Mouse (Mus musculus): ENCODE results near the gene Kcna2. TPM values are rescaled to one million over a fixed set of nuclear protein-coding genes. Genes with fewer than 3 reads are reported as not detected.

The Kcna2 gene
- polyA plus RNA-seq, 1 experiment from 2014 or later: 0.14 TPM

- Histone ChIP-seq H3K4me1 (ENCODE audit: control insufficient read depth, insufficient read depth, low read length) (peaks cover 13% of the 10 kb centered on the region; the same call in 1 of the 2 replicates), H3K27ac (ENCODE audit: low read length) (no peak overlapping the region), H3K4me3 (replicated peaks; ENCODE audit: low read length) (no peak overlapping the region), H3K4me2 (ENCODE audit: low read depth, low read length) (no peak overlapping the region), H3K9ac (ENCODE audit: low read length) (no peak overlapping the region), H3K36me3 (ENCODE audit: control insufficient read depth, insufficient read depth, low read length) (no peaks in the 10 kb centered on the region), H3K9me3 (replicated peaks; ENCODE audit: control insufficient read depth, low read length) (no peaks in the 10 kb centered on the region), H3K27me3 (ENCODE audit: control insufficient read depth, insufficient read depth, low read length) (no peaks in the 10 kb centered on the region)
- WGBS: 57% methylated on average over 2 of the region's 2 CpGs
- ATAC-seq (ENCODE audit: insufficient read depth, low FRiP score): no peak
These were observed 28.3 kb downstream of the Kcna2 start for GRCm38 (mm10) chr3:107129251-107129650.

- ATAC-seq (ENCODE audit: insufficient read depth, low FRiP score): peak; percentile 70; the same call in 1 of the 2 replicates
- H3K4me3 ChIP-seq (replicated peaks; ENCODE audit: low read length): no peak overlapping the region
- no peak overlapping the region for H3K27ac ChIP-seq (ENCODE audit: low read length)
- no peaks in the 10 kb centered on the region for H3K9me3 ChIP-seq (replicated peaks; ENCODE audit: control insufficient read depth, low read length)
- no peak overlapping the region for H3K4me2 ChIP-seq (ENCODE audit: low read depth, low read length)
- H3K9ac ChIP-seq (ENCODE audit: low read length): no peak overlapping the region
- H3K27me3 ChIP-seq (ENCODE audit: control insufficient read depth, insufficient read depth, low read length): no peaks in the 10 kb centered on the region
- H3K4me1 ChIP-seq (ENCODE audit: control insufficient read depth, insufficient read depth, low read length): peaks cover 13% of the 10 kb centered on the region; the same call in 1 of the 2 replicates
- WGBS: 64% methylated on average over 4 of the region's 4 CpGs
- H3K36me3 ChIP-seq (ENCODE audit: control insufficient read depth, insufficient read depth, low read length): no peaks in the 10 kb centered on the region
These were observed 29.8 kb downstream of the Kcna2 start for GRCm38 (mm10) chr3:107130661-107131326.

GRCm38 (mm10) chr3:107131846-107132245 lies 30.9 kb downstream of the Kcna2 start:
- no peak overlapping the region for H3K27ac ChIP-seq (ENCODE audit: low read length)
- WGBS: 43% methylated on average over 6 of the region's 6 CpGs
- ATAC-seq (ENCODE audit: insufficient read depth, low FRiP score): no peak
- no peaks in the 10 kb centered on the region for H3K9me3 ChIP-seq (replicated peaks; ENCODE audit: control insufficient read depth, low read length)
- no peak overlapping the region for H3K4me2 ChIP-seq (ENCODE audit: low read depth, low read length)
- no peaks in the 10 kb centered on the region for H3K27me3 ChIP-seq (ENCODE audit: control insufficient read depth, insufficient read depth, low read length)
- peaks cover 13% of the 10 kb centered on the region; the same call in 1 of the 2 replicates for H3K4me1 ChIP-seq (ENCODE audit: control insufficient read depth, insufficient read depth, low read length)
- H3K4me3 ChIP-seq (replicated peaks; ENCODE audit: low read length): no peak overlapping the region
- H3K9ac ChIP-seq (ENCODE audit: low read length): no peak overlapping the region
- no peaks in the 10 kb centered on the region for H3K36me3 ChIP-seq (ENCODE audit: control insufficient read depth, insufficient read depth, low read length)

- WGBS: 84% methylated on average over 6 of the region's 6 CpGs
- Histone ChIP-seq H3K27ac (ENCODE audit: low read length) (no peak overlapping the region), H3K4me2 (ENCODE audit: low read depth, low read length) (no peak overlapping the region), H3K4me1 (ENCODE audit: control insufficient read depth, insufficient read depth, low read length) (peaks cover 13% of the 10 kb centered on the region; the same call in 1 of the 2 replicates), H3K4me3 (replicated peaks; ENCODE audit: low read length) (no peak overlapping the region), H3K9me3 (replicated peaks; ENCODE audit: control insufficient read depth, low read length) (no peaks in the 10 kb centered on the region), H3K27me3 (ENCODE audit: control insufficient read depth, insufficient read depth, low read length) (no peaks in the 10 kb centered on the region), H3K9ac (ENCODE audit: low read length) (no peak overlapping the region), H3K36me3 (ENCODE audit: control insufficient read depth, insufficient read depth, low read length) (no peaks in the 10 kb centered on the region)
- no peak for ATAC-seq (ENCODE audit: insufficient read depth, low FRiP score)
These were observed 31.7 kb downstream of the Kcna2 start for GRCm38 (mm10) chr3:107132651-107133050.

- H3K9ac ChIP-seq (ENCODE audit: low read length): no peak overlapping the region
- no peak overlapping the region for H3K4me2 ChIP-seq (ENCODE audit: low read depth, low read length)
- H3K36me3 ChIP-seq (ENCODE audit: control insufficient read depth, insufficient read depth, low read length): no peaks in the 10 kb centered on the region
- no peaks in the 10 kb centered on the region for H3K27me3 ChIP-seq (ENCODE audit: control insufficient read depth, insufficient read depth, low read length)
- H3K4me3 ChIP-seq (replicated peaks; ENCODE audit: low read length): no peak overlapping the region
- no peaks in the 10 kb centered on the region for H3K9me3 ChIP-seq (replicated peaks; ENCODE audit: control insufficient read depth, low read length)
- ATAC-seq (ENCODE audit: insufficient read depth, low FRiP score): no peak
- H3K27ac ChIP-seq (ENCODE audit: low read length): no peak overlapping the region
- WGBS: 70% methylated on average over 3 of the region's 3 CpGs
- peaks cover 13% of the 10 kb centered on the region; the same call in 1 of the 2 replicates for H3K4me1 ChIP-seq (ENCODE audit: control insufficient read depth, insufficient read depth, low read length)
These were observed 33.5 kb downstream of the Kcna2 start for GRCm38 (mm10) chr3:107134457-107134856.

GRCm38 (mm10) chr3:107147126-107147525 lies 46.2 kb downstream of the Kcna2 start:
- Histone ChIP-seq H3K27ac (ENCODE audit: low read length) (no peak overlapping the region), H3K4me2 (ENCODE audit: low read depth, low read length) (no peak overlapping the region), H3K9me3 (replicated peaks; ENCODE audit: control insufficient read depth, low read length) (no peaks in the 10 kb centered on the region), H3K36me3 (ENCODE audit: control insufficient read depth, insufficient read depth, low read length) (no peaks in the 10 kb centered on the region), H3K4me1 (ENCODE audit: control insufficient read depth, insufficient read depth, low read length) (no peaks in the 10 kb centered on the region), H3K27me3 (ENCODE audit: control insufficient read depth, insufficient read depth, low read length) (no peaks in the 10 kb centered on the region), H3K4me3 (replicated peaks; ENCODE audit: low read length) (no peak overlapping the region), H3K9ac (ENCODE audit: low read length) (no peak overlapping the region)
- no peak for ATAC-seq (ENCODE audit: insufficient read depth, low FRiP score)
- WGBS: 65% methylated on average over 7 of the region's 7 CpGs

- Histone ChIP-seq H3K9me3 (replicated peaks; ENCODE audit: control insufficient read depth, low read length) (no peaks in the 10 kb centered on the region), H3K4me2 (ENCODE audit: low read depth, low read length) (no peak overlapping the region), H3K4me1 (ENCODE audit: control insufficient read depth, insufficient read depth, low read length) (no peaks in the 10 kb centered on the region), H3K9ac (ENCODE audit: low read length) (no peak overlapping the region), H3K4me3 (replicated peaks; ENCODE audit: low read length) (no peak overlapping the region), H3K27ac (ENCODE audit: low read length) (no peak overlapping the region), H3K36me3 (ENCODE audit: control insufficient read depth, insufficient read depth, low read length) (no peaks in the 10 kb centered on the region), H3K27me3 (ENCODE audit: control insufficient read depth, insufficient read depth, low read length) (no peaks in the 10 kb centered on the region)
- WGBS: 59% methylated on average over 3 of the region's 3 CpGs
- peak; percentile 40; the same call in 1 of the 2 replicates for ATAC-seq (ENCODE audit: insufficient read depth, low FRiP score)
These were observed 48.1 kb downstream of the Kcna2 start for GRCm38 (mm10) chr3:107149006-107149405.

- ATAC-seq (ENCODE audit: insufficient read depth, low FRiP score): no peak
- Histone ChIP-seq H3K27me3 (ENCODE audit: control insufficient read depth, insufficient read depth, low read length) (no peaks in the 10 kb centered on the region), H3K4me1 (ENCODE audit: control insufficient read depth, insufficient read depth, low read length) (no peaks in the 10 kb centered on the region), H3K4me2 (ENCODE audit: low read depth, low read length) (no peak overlapping the region), H3K27ac (ENCODE audit: low read length) (no peak overlapping the region), H3K4me3 (replicated peaks; ENCODE audit: low read length) (no peak overlapping the region), H3K36me3 (ENCODE audit: control insufficient read depth, insufficient read depth, low read length) (no peaks in the 10 kb centered on the region), H3K9ac (ENCODE audit: low read length) (no peak overlapping the region), H3K9me3 (replicated peaks; ENCODE audit: control insufficient read depth, low read length) (no peaks in the 10 kb centered on the region)
- 47% methylated on average over 3 of the region's 3 CpGs for WGBS
These were observed 49.5 kb downstream of the Kcna2 start for GRCm38 (mm10) chr3:107150469-107150868.

- H3K4me1 ChIP-seq (ENCODE audit: control insufficient read depth, insufficient read depth, low read length): no peaks in the 10 kb centered on the region
- no peak overlapping the region for H3K4me3 ChIP-seq (replicated peaks; ENCODE audit: low read length)
- no peaks in the 10 kb centered on the region for H3K36me3 ChIP-seq (ENCODE audit: control insufficient read depth, insufficient read depth, low read length)
- H3K9me3 ChIP-seq (replicated peaks; ENCODE audit: control insufficient read depth, low read length): no peaks in the 10 kb centered on the region
- H3K27ac ChIP-seq (ENCODE audit: low read length): no peak overlapping the region
- H3K9ac ChIP-seq (ENCODE audit: low read length): no peak overlapping the region
- no peaks in the 10 kb centered on the region for H3K27me3 ChIP-seq (ENCODE audit: control insufficient read depth, insufficient read depth, low read length)
- no peak for ATAC-seq (ENCODE audit: insufficient read depth, low FRiP score)
- H3K4me2 ChIP-seq (ENCODE audit: low read depth, low read length): no peak overlapping the region
- WGBS: 57% methylated on average over 7 of the region's 7 CpGs
These were observed 50.1 kb downstream of the Kcna2 start for GRCm38 (mm10) chr3:107150872-107151540.
